Mouse (Mus musculus) hindbrain, embryonic 12.5 days (tissue): ENCODE measurements around the gene Slc46a2. TPM values are rescaled to one million over a fixed set of nuclear protein-coding genes. Genes with fewer than 3 reads are reported as not detected.

Experiments
- ATAC-seq: fragments of 200-750 bp; cut with Nextera tagmentation; 2 replicates; pipeline ENCODE4 v1.8.0; 2017; ENCODE audit warnings: moderate TSS enrichment; ENCODE audit not compliant: low FRiP score
- H3K27ac ChIP-seq: fragments of 300-500 bp; sonication (generic); 2 replicates; pipeline ENCODE4 v1.5.1; 2016; ENCODE audit warnings: mild to moderate bottlenecking
- H3K27me3 ChIP-seq: fragments of 300-500 bp; sonication (generic); 2 replicates; pipeline ENCODE4 v1.6.1; 2016; ENCODE audit warnings: mild to moderate bottlenecking
- H3K36me3 ChIP-seq: fragments of 300-500 bp; sonication (generic); 2 replicates; pipeline ENCODE4 v1.6.1; 2016; ENCODE audit warnings: mild to moderate bottlenecking
- H3K4me1 ChIP-seq: fragments of 300-500 bp; sonication (generic); 2 replicates; pipeline ENCODE4 v1.6.1; 2016
- H3K4me2 ChIP-seq: fragments of 300-500 bp; sonication (generic); replicated peaks from 2 replicates; pipeline ENCODE4 v1.6.1; 2016; ENCODE audit warnings: mild to moderate bottlenecking
- H3K4me3 ChIP-seq: fragments of 300-500 bp; sonication (generic); 2 replicates; pipeline ENCODE4 v1.5.1; 2016; ENCODE audit warnings: mild to moderate bottlenecking
- H3K9ac ChIP-seq: fragments of 300-500 bp; sonication (generic); 2 replicates; pipeline ENCODE4 v1.6.1; 2016; ENCODE audit warnings: mild to moderate bottlenecking, moderate library complexity
- H3K9me3 ChIP-seq: fragments of 300-500 bp; sonication (generic); replicated peaks from 2 replicates; pipeline ENCODE4 v1.6.1; 2016; ENCODE audit warnings: mild to moderate bottlenecking
- WGBS: fragments of 180-500 bp; shearing (Covaris S2); methylation state at CpG from one replicate; pipeline ENCODE4 v1.1.7; 2016; 5-methylcytosine and 5-hydroxymethylcytosine counted together
- polyA plus RNA-seq: library from polyadenylated mRNA; unstranded; fragments of >200 nt; fragmentation: Nextera tagmentation; extraction: Ambion mirVana; gene quantifications from 2 replicates; pipeline ENCODE4 v1.2.1, GENCODE M21; 2016

The Slc46a2 gene
- polyA plus RNA-seq = 0.09 and 0.10 TPM in 2 replicates

GRCm38 (mm10) chr4:59914608-59915403 lies at the start of gene Slc46a2:
TSS of gene Slc46a2 (minus strand) at chr4:59915056.
- H3K4me3 ChIP-seq = no peak within 1 kb of the TSS
- H3K27me3 ChIP-seq = peaks cover 20% of the 10 kb centered on the region
- H3K4me2 ChIP-seq = peak within 1 kb of the TSS; percentile 31; the same call in 1 of the 2 replicates
- WGBS = 17% methylated on average over 22 of the region's 22 CpGs
- H3K36me3 ChIP-seq = no peaks in the 10 kb centered on the region
- H3K9ac ChIP-seq = no peak within 1 kb of the TSS
- no peak for ATAC-seq
- H3K27ac ChIP-seq = no peak within 1 kb of the TSS
- H3K9me3 ChIP-seq = no peaks in the 10 kb centered on the region
- no peaks in the 10 kb centered on the region for H3K4me1 ChIP-seq

DNA sequence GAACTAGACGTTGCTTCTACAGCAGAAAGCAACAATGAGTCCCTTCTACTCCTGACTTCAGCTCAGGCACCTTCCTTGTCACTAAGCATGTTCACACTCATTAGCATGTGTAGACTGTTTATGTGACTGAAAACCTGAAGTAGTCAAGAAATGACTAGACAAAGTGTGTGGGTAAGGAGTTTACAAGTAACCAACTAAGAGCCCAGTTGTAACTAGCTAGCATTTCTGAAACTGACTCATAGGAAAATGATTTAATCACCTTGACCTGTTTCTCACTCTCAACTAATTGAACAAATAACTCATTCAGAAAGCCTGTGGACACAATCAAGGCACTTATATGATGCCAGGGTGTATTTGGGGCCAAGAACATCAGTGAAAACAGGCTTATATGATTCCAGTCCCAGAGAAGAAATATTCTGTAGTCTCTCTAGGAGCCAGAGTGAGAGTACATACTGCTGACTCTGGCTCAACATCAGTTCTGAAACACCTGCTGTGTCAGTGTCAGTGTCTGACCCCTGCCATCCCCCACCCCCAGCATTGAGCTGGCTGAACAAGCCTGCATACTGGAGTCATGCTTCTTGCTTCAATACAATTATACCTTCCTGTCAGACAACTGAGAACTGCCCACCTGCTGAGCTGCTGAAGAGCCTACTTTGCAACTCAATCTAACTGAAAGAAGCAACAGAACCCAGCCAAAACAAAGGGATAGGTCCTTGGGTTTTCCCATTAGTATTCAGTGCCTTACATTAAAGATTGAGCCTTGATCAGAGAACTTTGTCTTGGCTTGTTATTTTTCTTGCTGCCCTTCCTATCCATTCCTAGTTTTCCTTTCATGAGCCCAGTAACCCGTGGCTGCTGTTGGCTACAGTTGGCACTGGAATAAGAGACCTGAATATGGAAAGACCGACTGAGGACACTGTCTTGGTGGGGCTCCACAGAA lies 48.8 kb upstream of the Slc46a2 start, which contains the start of gene Mup6:
TSS of gene Mup6 (plus strand) at position 890 of the 940 bp plus-strand sequence.
- no peak within 1 kb of the TSS for H3K4me2 ChIP-seq
- no peaks in the 10 kb centered on the region for H3K27me3 ChIP-seq
- 27% methylated on average over 3 of the region's 3 CpGs for WGBS
- H3K9ac ChIP-seq = no peak within 1 kb of the TSS
- H3K27ac ChIP-seq = no peak within 1 kb of the TSS
- no peak within 1 kb of the TSS for H3K4me3 ChIP-seq
- ATAC-seq = no peak
- H3K4me1 ChIP-seq = no peaks in the 10 kb centered on the region
- H3K9me3 ChIP-seq = no peaks in the 10 kb centered on the region
- H3K36me3 ChIP-seq = no peaks in the 10 kb centered on the region

GRCm38 (mm10) chr4:59960610-59961009 lies 45.8 kb upstream of the Slc46a2 start, which contains the start of gene Mup4:
TSS of gene Mup4 (minus strand) at chr4:59960710.
- ATAC-seq = no peak
- WGBS = 83% methylated on average over 3 of the region's 3 CpGs
- Histone ChIP-seq H3K36me3 (no peaks in the 10 kb centered on the region), H3K9ac (no peak within 1 kb of the TSS), H3K4me3 (no peak within 1 kb of the TSS), H3K27ac (no peak within 1 kb of the TSS), H3K4me2 (no peak within 1 kb of the TSS), H3K4me1 (no peaks in the 10 kb centered on the region), H3K9me3 (no peaks in the 10 kb centered on the region), H3K27me3 (no peaks in the 10 kb centered on the region)

DNA sequence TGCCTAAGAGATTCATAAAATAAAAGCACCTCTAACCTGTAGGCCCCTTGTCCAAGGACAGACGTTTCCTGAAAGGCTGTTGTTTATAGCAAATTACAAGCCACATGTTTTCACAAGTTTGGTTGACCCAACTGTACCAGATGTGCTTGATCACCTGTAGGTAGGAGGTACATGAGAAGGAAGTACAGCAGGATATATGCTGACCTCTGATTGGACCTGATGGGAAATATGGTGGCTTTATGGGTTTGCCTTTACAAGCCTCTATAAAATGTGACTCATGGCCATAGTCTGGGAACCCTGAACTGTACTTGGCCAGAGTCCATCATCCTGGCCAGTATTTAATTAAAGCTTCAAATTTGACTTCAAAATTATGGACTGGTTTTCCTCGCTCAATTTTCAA lies 22.7 kb upstream of the Slc46a2 start:
- ATAC-seq = no peak
- Histone ChIP-seq H3K4me2 (no peak overlapping the region), H3K4me1 (no peaks in the 10 kb centered on the region), H3K36me3 (no peaks in the 10 kb centered on the region), H3K9me3 (no peaks in the 10 kb centered on the region), H3K27ac (no peak overlapping the region), H3K4me3 (no peak overlapping the region), H3K9ac (no peak overlapping the region), H3K27me3 (no peaks in the 10 kb centered on the region)
- WGBS = 74% methylated on average over 2 of the region's 2 CpGs

DNA sequence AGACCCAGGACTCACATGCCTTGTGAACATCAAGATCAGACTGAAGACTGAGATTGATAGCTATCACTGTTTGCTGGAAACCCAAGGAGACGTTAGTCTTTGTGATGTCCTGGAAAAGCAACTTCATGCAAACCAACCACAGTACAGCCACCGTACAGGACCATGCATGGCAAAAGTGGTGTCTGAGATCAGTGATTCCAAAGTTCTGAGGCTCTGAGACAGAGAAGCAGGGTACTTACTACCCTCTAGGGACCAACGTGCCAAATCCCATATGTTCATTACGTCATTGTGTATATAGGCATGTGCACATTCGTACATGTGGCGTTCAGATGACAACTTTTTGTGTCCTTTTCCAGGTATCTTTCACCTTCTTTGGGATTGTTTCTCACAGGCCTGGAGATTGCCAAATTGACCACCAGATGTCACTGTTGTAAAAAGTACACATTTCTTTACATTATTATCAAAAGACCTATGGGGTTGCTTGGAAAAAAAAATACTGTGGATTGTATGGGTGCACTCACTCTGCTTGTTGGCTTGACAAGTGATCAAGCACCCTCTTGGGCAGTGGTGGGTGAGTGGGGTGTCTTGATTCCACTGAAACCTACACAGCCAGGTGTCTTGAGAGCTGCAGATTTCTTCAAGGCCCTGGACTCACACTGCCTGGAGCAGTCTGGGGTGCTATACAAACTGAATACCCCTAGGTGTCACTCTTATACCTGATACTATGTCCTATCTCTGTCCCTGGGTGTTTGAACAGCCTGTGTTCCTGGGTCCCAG lies 17.8 kb upstream of the Slc46a2 start:
- ATAC-seq = peak; percentile 77

GRCm38 (mm10) chr4:59928347-59928746 lies 13.5 kb upstream of the Slc46a2 start:
- H3K9me3 ChIP-seq = no peaks in the 10 kb centered on the region
- ATAC-seq = no peak
- H3K27ac ChIP-seq = no peak overlapping the region
- H3K27me3 ChIP-seq = no peaks in the 10 kb centered on the region
- no peak overlapping the region for H3K4me2 ChIP-seq
- H3K9ac ChIP-seq = no peak overlapping the region
- no peak overlapping the region for H3K4me3 ChIP-seq
- no peaks in the 10 kb centered on the region for H3K36me3 ChIP-seq
- 21% methylated on average over 6 of the region's 6 CpGs for WGBS
- no peaks in the 10 kb centered on the region for H3K4me1 ChIP-seq

More for the DNA sequence above, 17.8 kb upstream of the Slc46a2 start:
- Histone ChIP-seq H3K9ac (no peak overlapping the region), H3K27ac (no peak overlapping the region), H3K27me3 (no peaks in the 10 kb centered on the region), H3K9me3 (no peaks in the 10 kb centered on the region), H3K4me1 (no peaks in the 10 kb centered on the region), H3K4me2 (no peak overlapping the region), H3K36me3 (no peaks in the 10 kb centered on the region), H3K4me3 (no peak overlapping the region)
- WGBS = 49% methylated on average over 6 of the region's 6 CpGs

- Histone ChIP-seq H3K4me2 (no peak overlapping the region), H3K27me3 (no peaks in the 10 kb centered on the region), H3K9me3 (no peaks in the 10 kb centered on the region), H3K4me1 (no peaks in the 10 kb centered on the region), H3K27ac (no peak overlapping the region), H3K9ac (no peak overlapping the region), H3K4me3 (no peak overlapping the region), H3K36me3 (no peaks in the 10 kb centered on the region)
- no peak for ATAC-seq
- WGBS = 88% methylated on average over 3 of the region's 3 CpGs
Observed at GRCm38 (mm10) chr4:59927666-59928065, 12.8 kb upstream of the Slc46a2 start.

GRCm38 (mm10) chr4:59925082-59925481 lies 10.2 kb upstream of the Slc46a2 start:
- H3K9me3 ChIP-seq = no peaks in the 10 kb centered on the region
- no peak for ATAC-seq
- H3K4me1 ChIP-seq = no peaks in the 10 kb centered on the region
- H3K27me3 ChIP-seq = no peaks in the 10 kb centered on the region
- no peak overlapping the region for H3K9ac ChIP-seq
- no peak overlapping the region for H3K4me2 ChIP-seq
- no peak overlapping the region for H3K4me3 ChIP-seq
- H3K36me3 ChIP-seq = no peaks in the 10 kb centered on the region
- H3K27ac ChIP-seq = no peak overlapping the region
- WGBS = 87% methylated on average over 9 of the region's 9 CpGs

DNA sequence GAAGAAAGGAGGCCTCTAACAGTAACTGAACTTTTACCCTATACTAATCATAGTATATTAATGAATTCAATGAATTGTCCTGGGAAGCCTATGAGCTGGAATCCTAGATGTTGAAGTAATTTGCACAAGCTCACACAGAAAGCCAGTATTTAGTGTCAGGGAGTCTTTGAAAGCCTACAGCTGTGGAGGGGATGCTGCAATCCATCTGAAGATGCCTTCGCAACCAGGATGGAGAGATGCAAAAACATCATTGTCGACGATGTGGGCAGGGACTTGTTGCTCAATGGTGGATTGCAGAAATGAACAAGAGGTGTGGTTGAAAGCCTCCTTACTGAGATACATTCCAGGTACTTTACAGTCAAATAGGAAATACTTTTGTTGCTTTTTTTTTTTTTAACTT lies 3.1 kb upstream of the Slc46a2 start:
- no peak overlapping the region for H3K27ac ChIP-seq
- H3K4me1 ChIP-seq = no peaks in the 10 kb centered on the region
- ATAC-seq = no peak
- H3K36me3 ChIP-seq = no peaks in the 10 kb centered on the region
- no peaks in the 10 kb centered on the region for H3K9me3 ChIP-seq
- H3K27me3 ChIP-seq = peaks cover 20% of the 10 kb centered on the region
- no peak overlapping the region for H3K4me3 ChIP-seq
- WGBS = 97% methylated on average over 3 of the region's 3 CpGs
- H3K9ac ChIP-seq = no peak overlapping the region
- no peak overlapping the region for H3K4me2 ChIP-seq

GRCm38 (mm10) chr4:59908785-59909184 lies 6.1 kb downstream of the Slc46a2 start:
- H3K4me1 ChIP-seq = no peaks in the 10 kb centered on the region
- no peak overlapping the region for H3K4me3 ChIP-seq
- no peak overlapping the region for H3K9ac ChIP-seq
- H3K27me3 ChIP-seq = peaks cover under 1% of the 10 kb centered on the region; the same call in 1 of the 2 replicates
- no peak overlapping the region for H3K27ac ChIP-seq
- no peak for ATAC-seq
- H3K4me2 ChIP-seq = no peak overlapping the region
- H3K9me3 ChIP-seq = no peaks in the 10 kb centered on the region
- WGBS = 85% methylated on average over 2 of the region's 2 CpGs
- H3K36me3 ChIP-seq = no peaks in the 10 kb centered on the region

GRCm38 (mm10) chr4:59907657-59908230 lies 7.1 kb downstream of the Slc46a2 start:
- H3K4me1 ChIP-seq = no peaks in the 10 kb centered on the region
- no peak overlapping the region for H3K4me3 ChIP-seq
- no peak overlapping the region for H3K9ac ChIP-seq
- no peaks in the 10 kb centered on the region for H3K9me3 ChIP-seq
- WGBS = 43% methylated on average over 10 of the region's 10 CpGs
- H3K27ac ChIP-seq = no peak overlapping the region
- H3K4me2 ChIP-seq = no peak overlapping the region
- no peaks in the 10 kb centered on the region for H3K36me3 ChIP-seq
- ATAC-seq = no peak
- H3K27me3 ChIP-seq = no peaks in the 10 kb centered on the region
